Mouse (Mus musculus): ENCODE data around the gene Ulk1. TPM values are rescaled to one million over a fixed set of nuclear protein-coding genes. Genes with fewer than 3 reads are reported as not detected.
A peak's percentile ranks its signal among the peaks of the same experiment; 100 is the strongest.

Gene Ulk1
- total RNA-seq, 2 experiments from 2014 or later, result 75.4 to 80.4 TPM

- no peak for TF ChIP-seq CTCF (IDR thresholded peaks at IDR 0.05)
- no peak for DNase-seq (ENCODE audit: extremely low spot score in 1 of 2, low spot score in 2 of 2)
- Histone ChIP-seq H3K27ac (no peak overlapping the region), H3K4me3 (no peak overlapping the region)
- intact Hi-C loops (cut with DNase I), result no loop called here
Measured at GRCm38 (mm10) chr5:110802186-110802585, 7.7 kb downstream of the Ulk1 start.

- TF ChIP-seq CTCF (IDR thresholded peaks at IDR 0.05), result no peak
- Histone ChIP-seq H3K27ac (no peak overlapping the region), H3K4me3 (no peak overlapping the region)
- intact Hi-C loops (cut with DNase I), result no loop called here
- DNase-seq (ENCODE audit: extremely low spot score in 1 of 2, low spot score in 2 of 2), result no peak
Measured at GRCm38 (mm10) chr5:110801036-110801624, 8.8 kb downstream of the Ulk1 start.

- no peak overlapping the region for H3K4me3 ChIP-seq
- intact Hi-C loops (cut with DNase I), result no loop called here
- H3K27ac ChIP-seq, result no peak overlapping the region
- DNase-seq (ENCODE audit: extremely low spot score in 1 of 2, low spot score in 2 of 2), result no peak
- no peak for TF ChIP-seq CTCF (IDR thresholded peaks at IDR 0.05)
Measured at GRCm38 (mm10) chr5:110797696-110798095, 12.2 kb downstream of the Ulk1 start.

- Histone ChIP-seq H3K27ac (no peak overlapping the region), H3K4me3 (no peak overlapping the region)
- DNase-seq (ENCODE audit: extremely low spot score in 1 of 2, low spot score in 2 of 2), result no peak
- intact Hi-C loops (cut with DNase I), result no loop called here
- no peak for TF ChIP-seq CTCF (IDR thresholded peaks at IDR 0.05)
Measured at GRCm38 (mm10) chr5:110794363-110794762, 15.5 kb downstream of the Ulk1 start.

GRCm38 (mm10) chr5:110788684-110789083 lies 21.2 kb downstream of the Ulk1 start:
- H3K4me3 ChIP-seq, result no peak overlapping the region
- H3K27ac ChIP-seq, result no peak overlapping the region
- TF ChIP-seq CTCF (IDR thresholded peaks at IDR 0.05), result peak; percentile 78
- peak in 1 of 2 experiments; percentile 49 for DNase-seq (ENCODE audit: extremely low spot score in 1 of 2, low spot score in 2 of 2)
- intact Hi-C loops (cut with DNase I), result loop anchor here (2.0 to 5.0 kb wide), 2 partner anchors 134 to 479 kb away; no protein-coding TSS in a partner anchor

GRCm38 (mm10) chr5:110786081-110786835 lies 23.6 kb downstream of the Ulk1 start:
- intact Hi-C loops (cut with DNase I), result loop anchor here (5.0 kb wide), 1 partner anchor 481 kb away; no protein-coding TSS in a partner anchor

GRCm38 (mm10) chr5:110783150-110783549 lies 26.7 kb downstream of the Ulk1 start:
- no peak overlapping the region for H3K4me3 ChIP-seq
- no peak for TF ChIP-seq CTCF (IDR thresholded peaks at IDR 0.05)
- no peak for DNase-seq (ENCODE audit: extremely low spot score in 1 of 2, low spot score in 2 of 2)
- intact Hi-C loops (cut with DNase I), result no loop called here
- H3K27ac ChIP-seq, result no peak overlapping the region

More at GRCm38 (mm10) chr5:110786081-110786835, 23.6 kb downstream of the Ulk1 start:
- DNase-seq (ENCODE audit: extremely low spot score in 1 of 2, low spot score in 2 of 2), result peak in 1 of 2 experiments; percentile 28
- Histone ChIP-seq H3K4me3 (no peak overlapping the region), H3K27ac (no peak overlapping the region)
- TF ChIP-seq CTCF (IDR thresholded peaks at IDR 0.05), result peak; percentile 45

- Histone ChIP-seq H3K27ac (no peak overlapping the region), H3K4me3 (no peak overlapping the region)
- TF ChIP-seq CTCF (IDR thresholded peaks at IDR 0.05), result no peak
- DNase-seq (ENCODE audit: extremely low spot score in 1 of 2, low spot score in 2 of 2), result no peak
- intact Hi-C loops (cut with DNase I), result no loop called here
Measured at GRCm38 (mm10) chr5:110781529-110782238, 28.2 kb downstream of the Ulk1 start.

GRCm38 (mm10) chr5:110780761-110781528 lies 29.0 kb downstream of the Ulk1 start:
- Histone ChIP-seq H3K4me3 (peak overlapping the region; percentile 76), H3K27ac (peak overlapping the region; percentile 82)
- DNase-seq (ENCODE audit: extremely low spot score in 1 of 2, low spot score in 2 of 2), result peak in 1 of 2 experiments; percentile 30
- TF ChIP-seq CTCF (IDR thresholded peaks at IDR 0.05), result no peak
- intact Hi-C loops (cut with DNase I), result loop anchor here (1.0 kb wide), 1 partner anchor 10 kb away; no protein-coding TSS in a partner anchor

GRCm38 (mm10) chr5:110779998-110780760 lies 29.7 kb downstream of the Ulk1 start, which contains the start of gene Pus1:
TSS of gene Pus1 (minus strand) at chr5:110780659.
- peak within 1 kb of the TSS; percentile 82 for H3K27ac ChIP-seq

More at GRCm38 (mm10) chr5:110779998-110780760, 29.7 kb downstream of the Ulk1 start, which contains the start of gene Pus1:
- intact Hi-C loops (cut with DNase I), result loop anchor here (1.0 kb wide), 1 partner anchor 9 kb away; no protein-coding TSS in a partner anchor
- peak within 1 kb of the TSS; percentile 76 for H3K4me3 ChIP-seq
- peak; percentile 93 to 96 for DNase-seq (ENCODE audit: extremely low spot score in 1 of 2, low spot score in 2 of 2)
- no peak for TF ChIP-seq CTCF (IDR thresholded peaks at IDR 0.05)

Measured in left cerebral cortex, adult 2 months (tissue).